Mouse (Mus musculus) liver, embryonic 14.5 days (tissue): ENCODE measurements around the gene Bcr.

ENCODE experiments used
- CTCF ChIP-seq: IDR thresholded peaks from 2 replicates; pipeline ENCODE4 v1.5.1; 2016; ENCODE audit warnings: antibody characterized with exemption, low read depth, control low read depth
- EP300 ChIP-seq: IDR thresholded peaks from 2 replicates; pipeline ENCODE4 v1.6.1; 2016; ENCODE audit warnings: antibody characterized with exemption, low read depth

DNA sequence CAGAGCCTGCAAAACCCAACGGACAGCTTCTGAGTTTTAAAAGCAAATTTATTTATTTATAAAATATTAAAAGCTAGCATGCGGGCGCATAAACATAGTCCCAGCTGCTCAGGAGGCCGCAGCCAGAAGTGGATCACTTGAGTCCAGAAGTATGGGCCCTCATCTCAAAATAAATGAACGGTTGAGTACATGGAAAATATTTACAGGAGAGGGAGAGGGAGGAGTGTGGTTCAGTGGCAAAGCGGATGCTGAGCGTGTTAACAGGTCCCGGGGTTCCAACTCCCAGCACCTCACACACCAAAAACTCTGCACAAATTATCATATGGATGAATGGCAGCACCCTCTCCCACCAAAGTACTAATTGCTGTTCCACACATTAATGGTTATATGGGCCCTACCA, 2.1 kb upstream of the Bcr start:
- TF ChIP-seq CTCF (no peak), EP300 (no peak)
